Mouse (Mus musculus): ENCODE results near the gene Agps. TPM values are rescaled to one million over a fixed set of nuclear protein-coding genes. Genes with fewer than 3 reads are reported as not detected.

Agps gene
- polyA plus RNA-seq, 1 experiment from 2014 or later = 41.5 TPM

- Histone ChIP-seq H3K9ac (no peak overlapping the region), H3K27ac (no peak overlapping the region), H3K4me3 (replicated peaks; ENCODE audit: low read length) (no peak overlapping the region), H3K27me3 (ENCODE audit: control insufficient read depth, insufficient read depth, low read length) (no peaks in the 10 kb centered on the region), H3K4me1 (replicated peaks; ENCODE audit: control insufficient read depth, insufficient read depth, low read length) (no peaks in the 10 kb centered on the region), H3K4me2 (replicated peaks) (no peak overlapping the region), H3K9me3 (ENCODE audit: control insufficient read depth, low read length) (no peaks in the 10 kb centered on the region), H3K36me3 (replicated peaks; ENCODE audit: control insufficient read depth, insufficient read depth) (no peaks in the 10 kb centered on the region)
- no peak for ATAC-seq (ENCODE audit: low FRiP score)
- WGBS = 92% methylated on average over 6 of the region's 6 CpGs
- DNase-seq (ENCODE audit: low spot score) = no peak
Measured at GRCm38 (mm10) chr2:75805767-75806166, 26.2 kb upstream of the Agps start.

GRCm38 (mm10) chr2:75806891-75807290, 25.1 kb upstream of the Agps start:
- 94% methylated on average over 3 of the region's 3 CpGs for WGBS
- H3K27me3 ChIP-seq (ENCODE audit: control insufficient read depth, insufficient read depth, low read length) = no peaks in the 10 kb centered on the region
- no peaks in the 10 kb centered on the region for H3K9me3 ChIP-seq (ENCODE audit: control insufficient read depth, low read length)
- H3K36me3 ChIP-seq (replicated peaks; ENCODE audit: control insufficient read depth, insufficient read depth) = no peaks in the 10 kb centered on the region
- no peak overlapping the region for H3K4me2 ChIP-seq (replicated peaks)
- H3K4me1 ChIP-seq (replicated peaks; ENCODE audit: control insufficient read depth, insufficient read depth, low read length) = no peaks in the 10 kb centered on the region
- DNase-seq (ENCODE audit: low spot score) = no peak
- H3K4me3 ChIP-seq (replicated peaks; ENCODE audit: low read length) = no peak overlapping the region
- no peak overlapping the region for H3K27ac ChIP-seq
- no peak for ATAC-seq (ENCODE audit: low FRiP score)
- H3K9ac ChIP-seq = no peak overlapping the region

DNA sequence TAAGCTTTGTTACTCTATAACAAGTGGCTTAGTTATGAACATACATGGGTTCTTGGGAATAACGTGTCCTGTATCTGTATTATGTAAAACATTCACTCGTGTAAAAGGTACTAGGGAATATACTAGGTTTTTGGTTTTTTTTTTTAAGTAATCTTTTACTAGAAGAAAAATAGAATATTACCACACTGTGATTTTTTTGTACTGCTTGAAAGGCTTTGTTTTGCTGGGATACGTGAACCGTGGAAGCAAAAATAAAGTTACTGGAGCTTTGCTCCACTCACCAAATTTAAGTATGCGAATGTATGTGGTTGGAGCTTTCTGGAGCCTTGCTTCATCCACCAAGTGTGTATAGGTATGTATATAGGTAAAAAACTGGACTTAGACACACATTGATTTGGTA, 24.5 kb upstream of the Agps start:
- H3K4me1 ChIP-seq (replicated peaks; ENCODE audit: control insufficient read depth, insufficient read depth, low read length) = no peaks in the 10 kb centered on the region
- H3K36me3 ChIP-seq (replicated peaks; ENCODE audit: control insufficient read depth, insufficient read depth) = no peaks in the 10 kb centered on the region
- no peak overlapping the region for H3K4me2 ChIP-seq (replicated peaks)
- H3K27ac ChIP-seq = no peak overlapping the region
- DNase-seq (ENCODE audit: low spot score) (no peak), ATAC-seq (ENCODE audit: low FRiP score) (no peak)
- H3K9ac ChIP-seq = no peak overlapping the region
- no peaks in the 10 kb centered on the region for H3K9me3 ChIP-seq (ENCODE audit: control insufficient read depth, low read length)
- H3K27me3 ChIP-seq (ENCODE audit: control insufficient read depth, insufficient read depth, low read length) = no peaks in the 10 kb centered on the region
- 98% methylated on average over 5 of the region's 5 CpGs for WGBS
- no peak overlapping the region for H3K4me3 ChIP-seq (replicated peaks; ENCODE audit: low read length)

- Histone ChIP-seq H3K36me3 (replicated peaks; ENCODE audit: control insufficient read depth, insufficient read depth) (no peaks in the 10 kb centered on the region), H3K4me1 (replicated peaks; ENCODE audit: control insufficient read depth, insufficient read depth, low read length) (no peaks in the 10 kb centered on the region), H3K27ac (no peak overlapping the region), H3K4me3 (replicated peaks; ENCODE audit: low read length) (no peak overlapping the region), H3K27me3 (ENCODE audit: control insufficient read depth, insufficient read depth, low read length) (no peaks in the 10 kb centered on the region), H3K9ac (no peak overlapping the region), H3K9me3 (ENCODE audit: control insufficient read depth, low read length) (no peaks in the 10 kb centered on the region), H3K4me2 (replicated peaks) (no peak overlapping the region)
- ATAC-seq (ENCODE audit: low FRiP score) (no peak), DNase-seq (ENCODE audit: low spot score) (no peak)
- WGBS = 83% methylated on average over 13 of the region's 13 CpGs
Measured at GRCm38 (mm10) chr2:75814880-75815279, 17.1 kb upstream of the Agps start.

DNA sequence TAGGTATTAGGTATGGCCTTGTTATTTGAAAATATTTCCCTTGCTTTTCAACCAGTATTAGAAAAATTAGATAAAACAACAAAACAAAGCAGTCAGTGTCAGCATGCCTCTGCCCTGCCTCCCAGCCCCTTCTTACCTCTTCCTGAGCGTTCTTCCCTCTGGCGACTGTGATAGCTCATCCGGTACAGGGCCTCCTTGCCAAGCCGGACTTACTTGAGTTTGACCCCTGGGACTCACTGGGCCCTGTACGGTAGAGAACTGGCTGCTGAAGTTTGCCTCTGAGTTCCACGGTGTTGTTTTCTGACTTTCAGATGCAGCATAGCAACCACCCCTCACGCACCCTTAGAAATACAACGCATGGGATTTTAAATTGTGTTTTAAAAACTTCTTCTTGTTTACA, 16.5 kb upstream of the Agps start:
- H3K4me3 ChIP-seq (replicated peaks; ENCODE audit: low read length) = no peak overlapping the region
- H3K4me1 ChIP-seq (replicated peaks; ENCODE audit: control insufficient read depth, insufficient read depth, low read length) = no peaks in the 10 kb centered on the region
- no peak overlapping the region for H3K9ac ChIP-seq
- no peaks in the 10 kb centered on the region for H3K27me3 ChIP-seq (ENCODE audit: control insufficient read depth, insufficient read depth, low read length)
- 83% methylated on average over 8 of the region's 8 CpGs for WGBS
- H3K9me3 ChIP-seq (ENCODE audit: control insufficient read depth, low read length) = no peaks in the 10 kb centered on the region
- no peaks in the 10 kb centered on the region for H3K36me3 ChIP-seq (replicated peaks; ENCODE audit: control insufficient read depth, insufficient read depth)
- no peak overlapping the region for H3K4me2 ChIP-seq (replicated peaks)
- ATAC-seq (ENCODE audit: low FRiP score) = no peak
- H3K27ac ChIP-seq = no peak overlapping the region
- no peak for DNase-seq (ENCODE audit: low spot score)

- Histone ChIP-seq H3K4me1 (replicated peaks; ENCODE audit: control insufficient read depth, insufficient read depth, low read length) (no peaks in the 10 kb centered on the region), H3K27me3 (ENCODE audit: control insufficient read depth, insufficient read depth, low read length) (no peaks in the 10 kb centered on the region), H3K9me3 (ENCODE audit: control insufficient read depth, low read length) (no peaks in the 10 kb centered on the region), H3K4me3 (replicated peaks; ENCODE audit: low read length) (no peak overlapping the region), H3K36me3 (replicated peaks; ENCODE audit: control insufficient read depth, insufficient read depth) (no peaks in the 10 kb centered on the region), H3K9ac (no peak overlapping the region), H3K27ac (no peak overlapping the region), H3K4me2 (replicated peaks) (no peak overlapping the region)
- no peak for DNase-seq (ENCODE audit: low spot score)
- no peak for ATAC-seq (ENCODE audit: low FRiP score)
- 76% methylated on average over 6 of the region's 6 CpGs for WGBS
Measured at GRCm38 (mm10) chr2:75816673-75817072, 15.3 kb upstream of the Agps start.

- WGBS = 86% methylated on average over 7 of the region's 7 CpGs
- no peak for DNase-seq (ENCODE audit: low spot score)
- Histone ChIP-seq H3K4me3 (replicated peaks; ENCODE audit: low read length) (no peak overlapping the region), H3K9ac (no peak overlapping the region), H3K27ac (no peak overlapping the region), H3K4me1 (replicated peaks; ENCODE audit: control insufficient read depth, insufficient read depth, low read length) (no peaks in the 10 kb centered on the region), H3K27me3 (ENCODE audit: control insufficient read depth, insufficient read depth, low read length) (no peaks in the 10 kb centered on the region), H3K4me2 (replicated peaks) (no peak overlapping the region), H3K36me3 (replicated peaks; ENCODE audit: control insufficient read depth, insufficient read depth) (no peaks in the 10 kb centered on the region), H3K9me3 (ENCODE audit: control insufficient read depth, low read length) (no peaks in the 10 kb centered on the region)
- no peak for ATAC-seq (ENCODE audit: low FRiP score)
Measured at GRCm38 (mm10) chr2:75818719-75819118, 13.3 kb upstream of the Agps start.

DNA sequence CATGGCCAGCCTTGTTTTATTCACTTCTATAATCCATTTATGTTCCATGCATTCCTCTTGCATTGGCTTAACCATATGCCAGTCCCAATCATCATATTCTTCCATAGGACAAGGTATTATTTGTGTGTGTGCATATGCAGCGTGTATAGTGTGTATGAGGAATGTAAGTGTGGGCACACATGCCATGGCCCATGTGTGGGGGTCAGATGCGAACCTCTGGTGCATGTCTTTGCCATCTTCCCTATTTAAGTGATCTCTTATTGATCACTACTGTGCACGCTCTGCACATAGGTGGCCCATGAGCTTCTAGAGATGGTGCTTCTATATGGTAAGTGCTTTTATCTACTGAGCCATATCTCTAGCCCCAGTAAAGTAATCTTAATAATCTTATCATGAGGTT, 12.2 kb upstream of the Agps start:
- H3K36me3 ChIP-seq (replicated peaks; ENCODE audit: control insufficient read depth, insufficient read depth) = no peaks in the 10 kb centered on the region
- H3K4me3 ChIP-seq (replicated peaks; ENCODE audit: low read length) = no peak overlapping the region
- no peak overlapping the region for H3K27ac ChIP-seq
- WGBS = 88% methylated on average over 3 of the region's 3 CpGs
- no peak overlapping the region for H3K9ac ChIP-seq
- no peaks in the 10 kb centered on the region for H3K27me3 ChIP-seq (ENCODE audit: control insufficient read depth, insufficient read depth, low read length)
- H3K4me1 ChIP-seq (replicated peaks; ENCODE audit: control insufficient read depth, insufficient read depth, low read length) = no peaks in the 10 kb centered on the region
- no peak for ATAC-seq (ENCODE audit: low FRiP score)
- no peak overlapping the region for H3K4me2 ChIP-seq (replicated peaks)
- DNase-seq (ENCODE audit: low spot score) = no peak
- H3K9me3 ChIP-seq (ENCODE audit: control insufficient read depth, low read length) = no peaks in the 10 kb centered on the region

DNA sequence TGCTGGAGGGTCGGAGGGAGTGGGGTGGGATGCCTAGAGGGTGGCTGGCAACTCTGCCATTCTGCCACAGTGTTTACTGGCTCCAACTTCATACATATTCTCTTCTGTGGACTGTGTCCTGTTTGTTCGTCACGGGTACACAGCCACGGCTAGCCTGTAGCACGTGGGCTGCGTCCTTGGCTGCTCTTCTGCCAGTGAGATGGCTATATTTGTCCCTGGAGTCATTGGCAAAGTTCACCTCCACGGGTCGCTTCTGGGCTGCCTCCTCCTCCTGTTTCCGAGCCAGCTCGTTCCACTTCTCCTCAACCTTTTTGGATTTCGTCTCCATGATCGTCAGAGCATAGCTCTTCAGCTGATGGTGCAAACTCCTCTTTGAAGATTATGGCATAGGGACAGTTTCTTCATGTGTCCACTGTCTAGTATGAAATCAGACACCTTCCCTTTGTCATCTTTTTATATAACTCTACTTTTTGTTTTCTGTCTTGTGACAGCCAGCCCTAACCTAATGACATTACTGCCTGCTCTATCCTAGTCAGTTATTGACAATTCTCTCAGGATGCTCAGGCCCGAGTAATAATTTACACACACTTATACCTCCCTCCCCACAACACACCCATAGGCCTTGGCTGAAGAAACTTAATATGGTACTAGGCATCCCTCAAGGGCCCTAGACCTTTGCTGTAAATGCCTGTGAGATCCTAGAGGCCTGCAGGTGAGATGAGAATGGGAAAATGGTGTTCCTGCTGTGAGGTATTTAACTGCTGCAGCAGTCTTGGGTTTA, 9.8 kb upstream of the Agps start:
- Histone ChIP-seq H3K4me3 (replicated peaks; ENCODE audit: low read length) (no peak overlapping the region), H3K4me2 (replicated peaks) (no peak overlapping the region), H3K4me1 (replicated peaks; ENCODE audit: control insufficient read depth, insufficient read depth, low read length) (no peaks in the 10 kb centered on the region), H3K9ac (no peak overlapping the region), H3K27ac (no peak overlapping the region), H3K9me3 (ENCODE audit: control insufficient read depth, low read length) (no peaks in the 10 kb centered on the region), H3K27me3 (ENCODE audit: control insufficient read depth, insufficient read depth, low read length) (no peaks in the 10 kb centered on the region), H3K36me3 (replicated peaks; ENCODE audit: control insufficient read depth, insufficient read depth) (no peaks in the 10 kb centered on the region)
- ATAC-seq (ENCODE audit: low FRiP score) (no peak), DNase-seq (ENCODE audit: low spot score) (no peak)
- WGBS = 91% methylated on average over 13 of the region's 13 CpGs

- ATAC-seq (ENCODE audit: low FRiP score) (no peak), DNase-seq (ENCODE audit: low spot score) (no peak)
- no peaks in the 10 kb centered on the region for H3K27me3 ChIP-seq (ENCODE audit: control insufficient read depth, insufficient read depth, low read length)
- no peaks in the 10 kb centered on the region for H3K36me3 ChIP-seq (replicated peaks; ENCODE audit: control insufficient read depth, insufficient read depth)
- H3K9me3 ChIP-seq (ENCODE audit: control insufficient read depth, low read length) = no peaks in the 10 kb centered on the region
- no peak overlapping the region for H3K27ac ChIP-seq
- no peak overlapping the region for H3K9ac ChIP-seq
- 57% methylated on average over 7 of the region's 7 CpGs for WGBS
- H3K4me2 ChIP-seq (replicated peaks) = no peak overlapping the region
- no peaks in the 10 kb centered on the region for H3K4me1 ChIP-seq (replicated peaks; ENCODE audit: control insufficient read depth, insufficient read depth, low read length)
- H3K4me3 ChIP-seq (replicated peaks; ENCODE audit: low read length) = no peak overlapping the region
Measured at GRCm38 (mm10) chr2:75823736-75824135, 8.2 kb upstream of the Agps start.

All from hindbrain, embryonic 14.5 days (tissue).